Mouse (Mus musculus): Measurements from ENCODE around the gene Srrt. TPM values are rescaled to one million over a fixed set of nuclear protein-coding genes. Genes with fewer than 3 reads are reported as not detected.
A peak's percentile ranks its signal among the peaks of the same experiment; 100 is the strongest.

The Srrt gene
- 114 and 118 TPM in 2 replicates for polyA plus RNA-seq (2015; fragmentation: Nextera tagmentation; extraction: Ambion mirVana)

DNA sequence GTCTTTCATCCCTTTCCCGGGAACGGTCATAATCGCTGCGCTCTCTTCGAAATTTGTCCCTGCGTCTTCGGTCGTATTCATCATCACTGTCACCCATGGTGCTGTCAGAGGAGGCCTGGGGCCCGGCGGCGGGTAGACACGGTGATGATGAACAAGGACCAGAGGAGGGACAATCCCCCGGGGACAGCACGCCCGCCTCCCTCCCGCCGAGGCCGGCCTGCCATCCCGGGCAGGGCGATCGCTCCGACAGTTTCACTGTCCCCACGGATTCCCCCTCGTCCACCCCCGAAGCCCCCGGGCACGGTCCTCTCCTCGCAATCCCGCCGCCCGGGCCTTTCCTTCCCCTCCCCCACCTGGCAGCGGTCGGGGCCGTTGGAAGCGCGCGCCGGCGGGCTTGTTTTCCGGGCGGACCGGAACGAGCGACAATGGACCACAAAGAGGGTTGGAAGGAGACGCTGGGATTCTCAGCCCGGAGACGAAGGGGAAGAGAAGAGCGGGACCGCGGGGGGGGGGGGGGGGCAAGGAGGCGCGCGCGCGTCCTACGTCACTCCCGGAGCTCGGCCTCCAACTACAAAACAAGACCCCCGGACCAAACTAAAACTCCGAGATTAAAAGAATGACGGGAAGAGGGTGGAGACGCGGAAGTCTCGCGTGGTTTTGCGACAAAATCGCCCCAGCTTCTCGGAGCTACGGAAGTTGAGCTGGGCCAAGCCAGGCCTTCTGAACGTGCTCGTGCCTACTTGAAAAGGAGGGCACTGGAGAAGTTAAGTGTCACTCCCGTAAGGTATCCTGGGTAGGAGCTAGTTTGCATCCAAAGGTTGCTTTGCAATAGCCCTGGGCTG, at the start of gene Srrt:
Gene Srrt, minus strand, starts transcription at position 604 of the 842 bp plus-strand sequence.
- peak; percentile 96 for DNase-seq (ENCODE audit: low spot score)

GRCm38 (mm10) chr5:137354091-137354490, 46.6 kb upstream of the Srrt start:
- no peak for DNase-seq (ENCODE audit: low spot score)

GRCm38 (mm10) chr5:137352011-137352975, 44.8 kb upstream of the Srrt start:
- no peak for DNase-seq (ENCODE audit: low spot score)

- no peak for DNase-seq (ENCODE audit: low spot score)
Measured at GRCm38 (mm10) chr5:137351394-137351793, 43.9 kb upstream of the Srrt start.

DNA sequence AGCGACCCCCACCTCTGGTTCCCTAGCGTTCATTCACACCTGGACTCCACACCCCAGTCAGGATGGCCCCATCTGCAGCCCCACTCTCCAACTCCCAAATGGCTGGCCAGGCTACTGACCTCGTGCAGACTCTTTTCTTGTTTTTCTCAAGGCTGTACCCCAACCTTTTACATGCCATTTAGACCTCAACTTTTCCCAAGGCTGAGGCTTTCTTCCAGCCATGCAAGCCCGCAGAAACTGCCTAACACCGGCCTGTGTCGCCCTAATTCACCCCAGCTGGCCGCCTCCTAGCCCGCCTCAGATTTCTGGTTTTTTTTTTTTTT, 43.5 kb upstream of the Srrt start:
- DNase-seq (ENCODE audit: low spot score), result no peak

DNA sequence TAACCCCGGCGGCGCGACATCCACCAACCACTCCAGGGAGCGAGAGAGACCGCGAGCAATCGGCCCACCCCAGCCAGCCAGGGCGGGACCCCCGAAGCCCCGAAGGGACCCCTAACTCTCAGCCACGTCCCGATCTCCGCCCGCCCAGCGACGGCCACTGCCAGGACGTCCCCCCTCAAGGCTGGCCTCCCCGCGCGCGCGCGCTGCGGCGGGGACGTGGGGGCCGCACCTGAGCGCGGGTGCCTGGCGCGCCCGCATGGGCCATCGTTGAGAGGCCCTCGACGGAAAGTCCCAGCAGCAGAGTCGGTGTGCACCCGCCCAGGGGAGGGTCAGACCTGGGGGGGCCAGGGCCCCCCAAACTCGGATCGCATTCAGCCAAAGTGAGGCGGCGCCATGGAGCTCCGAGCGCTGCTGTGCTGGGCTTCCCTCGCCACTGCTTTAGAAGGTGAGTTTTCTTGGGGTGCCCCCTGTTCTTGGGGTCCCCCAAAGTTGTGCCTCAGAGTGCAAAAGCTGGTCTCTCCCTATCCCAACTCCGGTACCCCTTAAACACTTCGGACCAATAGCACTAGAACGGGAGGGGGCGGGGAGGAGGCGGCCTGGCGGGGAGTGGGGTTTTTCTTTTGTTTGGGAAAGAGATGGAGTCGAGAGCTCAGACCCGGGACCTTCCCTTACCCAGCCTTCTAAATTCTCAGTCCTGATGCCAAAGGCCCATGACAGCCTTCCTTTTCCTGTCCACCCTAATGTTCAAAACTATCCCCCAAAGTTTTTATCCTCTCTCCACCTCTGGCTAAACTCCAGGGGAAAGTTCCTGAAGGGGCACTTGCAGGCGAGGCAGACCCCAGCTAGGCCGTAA, 43.0 kb upstream of the Srrt start:
- DNase-seq (ENCODE audit: low spot score), result no peak

DNA sequence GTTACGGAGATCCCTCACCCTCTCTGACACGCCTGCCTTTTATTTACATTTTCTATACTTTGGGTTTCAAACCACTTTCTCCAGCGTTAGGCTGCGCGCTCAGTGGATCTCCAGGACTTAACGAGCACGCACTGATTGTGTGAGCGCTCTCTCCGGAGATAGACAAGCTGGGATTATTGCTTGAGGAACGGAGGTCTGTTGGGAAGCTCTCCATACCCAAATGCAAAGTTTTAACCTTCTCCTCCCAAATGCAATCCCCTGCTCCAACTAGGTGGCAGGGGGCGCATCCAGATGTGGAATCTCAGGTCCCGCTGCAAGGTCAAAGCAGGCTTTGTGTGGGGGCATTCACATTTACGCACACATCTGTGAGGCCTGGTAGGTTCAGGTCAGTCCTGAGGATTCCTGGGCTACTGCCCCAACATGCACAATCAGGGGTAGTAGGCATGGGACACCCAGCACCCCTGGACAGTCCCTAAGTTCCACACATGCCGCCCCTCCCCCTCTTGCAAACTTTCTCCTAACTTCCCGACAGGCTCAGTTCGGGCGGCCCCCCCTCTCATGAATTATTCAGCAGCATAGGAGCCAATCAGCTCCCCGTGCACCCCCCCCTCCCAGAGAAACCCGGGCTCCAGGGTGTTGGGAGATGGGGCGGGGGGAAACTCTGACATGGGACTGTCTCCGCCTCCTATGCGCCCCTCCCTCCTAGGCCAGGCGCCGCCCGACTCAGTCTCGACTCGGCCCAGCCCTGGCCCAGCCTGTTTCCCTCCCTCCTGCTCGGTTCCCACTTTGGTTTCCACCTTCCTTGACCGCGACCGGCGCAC, 42.1 kb upstream of the Srrt start, which contains the start of gene Ephb4:
Gene Ephb4, plus strand, starts transcription at position 726 of the 821 bp plus-strand sequence.
- no peak for DNase-seq (ENCODE audit: low spot score)

GRCm38 (mm10) chr5:137348482-137349383, 41.3 kb upstream of the Srrt start:
- DNase-seq (ENCODE audit: low spot score), result no peak

GRCm38 (mm10) chr5:137347856-137348255, 40.4 kb upstream of the Srrt start:
- DNase-seq (ENCODE audit: low spot score), result no peak

DNA sequence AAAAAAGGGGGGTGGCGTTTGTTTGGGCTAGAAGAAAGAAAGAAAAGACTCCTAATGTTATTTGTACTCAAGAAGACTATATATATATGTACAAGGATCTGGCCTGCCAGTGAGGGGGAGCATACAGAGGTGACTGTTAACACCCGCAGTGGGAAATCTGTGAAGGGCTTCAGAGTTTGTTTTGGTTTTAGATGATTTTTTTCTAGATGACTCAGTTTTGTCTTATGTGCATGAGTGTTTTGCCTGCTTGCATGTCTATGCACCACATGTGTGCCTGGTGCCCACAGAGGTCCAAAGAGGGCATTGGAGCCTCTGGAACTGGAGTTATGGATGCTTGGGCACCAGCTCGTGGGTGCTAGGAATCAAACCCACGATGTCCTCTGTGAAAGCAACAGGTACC, 39.5 kb upstream of the Srrt start:
- no peak for DNase-seq (ENCODE audit: low spot score)

GRCm38 (mm10) chr5:137346388-137346787, 38.9 kb upstream of the Srrt start:
- DNase-seq (ENCODE audit: low spot score), result no peak

DNA sequence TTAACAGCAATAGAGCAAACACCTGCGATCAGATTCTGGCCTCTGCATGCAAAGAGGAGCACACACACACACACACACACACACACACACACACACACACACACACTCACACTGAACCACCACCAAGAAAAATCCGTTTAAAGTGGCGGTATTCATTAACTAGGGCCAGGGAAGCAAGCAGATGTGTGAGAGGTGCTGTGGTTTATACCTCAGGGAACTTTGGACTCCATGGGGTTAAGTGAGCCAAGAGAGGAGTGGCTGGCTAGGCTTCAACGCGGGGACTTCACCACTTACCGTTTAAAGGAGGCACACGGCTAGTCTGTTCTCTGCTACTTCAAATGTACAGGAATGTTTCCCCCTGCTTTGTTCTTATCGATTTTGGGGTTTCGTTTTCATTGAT, 38.3 kb upstream of the Srrt start:
- DNase-seq (ENCODE audit: low spot score), result peak; percentile 42

DNA sequence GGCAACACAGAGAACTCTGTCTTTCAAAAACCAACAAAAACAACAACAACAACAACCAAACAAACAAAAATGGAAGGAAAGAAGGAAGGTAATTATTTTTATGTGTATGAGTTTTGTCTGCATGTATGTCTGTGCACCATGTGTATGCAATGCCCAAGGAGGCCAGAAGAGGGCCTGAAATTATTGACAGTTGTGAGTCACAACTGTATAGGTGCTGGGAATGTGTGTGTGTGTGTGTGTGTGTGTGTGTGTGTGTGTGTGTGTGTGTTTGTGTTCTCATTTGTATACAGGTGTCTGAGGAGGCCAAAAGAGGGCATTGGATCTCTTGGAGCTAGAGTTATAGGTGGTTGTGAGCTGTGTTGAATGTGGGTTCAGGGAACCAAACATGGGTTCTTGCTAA, 36.4 kb upstream of the Srrt start:
- no peak for DNase-seq (ENCODE audit: low spot score)

GRCm38 (mm10) chr5:137343412-137343811, 35.9 kb upstream of the Srrt start:
- DNase-seq (ENCODE audit: low spot score), result no peak

GRCm38 (mm10) chr5:137342407-137343012, 35.0 kb upstream of the Srrt start:
- no peak for DNase-seq (ENCODE audit: low spot score)

GRCm38 (mm10) chr5:137340222-137340621, 32.7 kb upstream of the Srrt start:
- no peak for DNase-seq (ENCODE audit: low spot score)

DNA sequence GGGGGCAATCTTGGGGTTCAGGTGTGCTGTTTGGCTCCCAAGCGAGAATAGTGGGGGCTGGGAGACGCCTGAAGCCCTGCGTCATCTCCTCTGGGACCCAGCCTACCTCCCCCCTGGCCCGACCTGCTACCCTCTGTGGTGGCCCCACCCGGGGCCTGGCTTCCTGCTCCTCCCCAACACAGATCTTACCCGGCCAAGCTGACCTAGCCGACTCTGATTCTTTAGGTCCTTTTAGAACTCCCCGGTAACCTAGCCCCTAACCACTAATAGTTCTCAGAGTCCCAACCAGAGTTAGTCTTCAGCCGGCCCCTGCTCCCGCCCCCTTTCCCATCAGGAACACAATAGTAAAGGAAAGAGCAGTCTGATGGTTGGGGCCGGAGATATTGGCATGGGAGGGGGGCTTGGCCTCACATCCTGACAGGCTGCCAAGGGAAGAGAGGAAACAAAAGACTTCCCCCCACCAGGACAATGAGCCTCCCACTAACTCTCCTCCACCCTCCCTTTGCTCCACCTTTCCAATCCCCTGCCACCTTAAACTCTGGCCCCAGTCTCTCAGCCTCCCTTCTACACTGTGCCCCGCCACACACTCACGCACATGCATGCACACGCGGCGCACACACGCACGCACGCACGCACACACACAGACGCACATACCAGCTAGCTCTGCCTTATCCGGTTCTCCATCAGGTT, 32.0 kb upstream of the Srrt start:
- no peak for DNase-seq (ENCODE audit: low spot score)

DNA sequence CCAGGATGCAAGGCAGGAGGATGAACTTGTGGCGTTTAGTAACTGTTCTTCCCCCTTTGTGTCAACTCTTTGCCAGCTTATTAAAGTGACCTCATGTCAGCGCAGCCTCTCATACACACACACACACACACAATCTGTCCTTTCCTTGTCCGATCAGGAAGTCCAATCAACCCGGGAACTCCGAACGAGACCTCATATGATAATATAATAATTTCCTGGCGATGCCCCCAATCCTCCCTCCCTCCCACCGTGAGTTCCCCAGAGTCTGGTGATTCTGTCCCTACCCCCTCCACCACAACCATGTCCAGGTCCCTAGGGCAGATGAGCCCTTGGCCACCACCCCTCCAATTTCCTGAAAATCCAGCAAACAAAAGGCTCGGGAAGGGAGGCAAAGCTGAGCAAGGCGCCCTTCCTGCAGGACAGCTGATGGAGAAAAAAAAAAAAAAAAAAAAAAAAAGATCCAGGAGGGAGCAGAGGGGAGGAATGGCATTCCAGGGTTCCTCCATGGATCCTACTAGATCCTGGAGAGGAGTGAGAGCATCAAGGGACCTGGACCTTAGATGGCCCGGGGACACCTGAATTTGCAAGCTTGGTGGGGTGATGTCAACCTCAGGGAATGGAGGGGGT, 31.3 kb upstream of the Srrt start:
- no peak for DNase-seq (ENCODE audit: low spot score)
